Mouse (Mus musculus) intestine, embryonic 14.5 days (tissue): ENCODE results near the gene Cd3e. TPM values are rescaled to one million over a fixed set of nuclear protein-coding genes. Genes with fewer than 3 reads are reported as not detected.

ENCODE experiments used
- ATAC-seq: fragments of 200-750 bp; cut with Nextera tagmentation; replicated peaks from 2 replicates; pipeline ENCODE4 v1.8.0; 2017; ENCODE audit warnings: low read depth, moderate number of reproducible peaks, moderate TSS enrichment, moderate library complexity; ENCODE audit not compliant: low FRiP score, low TSS enrichment
- DNase-seq: peaks from one replicate; pipeline ENCODE4 v3.0.0-alpha.2; 2018; ENCODE audit warnings: low spot score
- H3K27ac ChIP-seq: fragments of 300-500 bp; sonication (generic); 2 replicates; pipeline ENCODE4 v1.5.1; 2014; ENCODE audit warnings: low read depth, mild to moderate bottlenecking, control low read depth
- H3K27me3 ChIP-seq: fragments of 300-500 bp; sonication (generic); replicated peaks from 2 replicates; pipeline ENCODE4 v1.6.1; 2014; ENCODE audit warnings: low read length, control low read depth; ENCODE audit not compliant: control insufficient read depth, insufficient read depth
- H3K36me3 ChIP-seq: fragments of 300-500 bp; sonication (generic); 2 replicates; pipeline ENCODE4 v1.6.1; 2014; ENCODE audit warnings: low read length, control low read depth; ENCODE audit not compliant: control insufficient read depth, insufficient read depth
- H3K4me1 ChIP-seq: fragments of 300-500 bp; sonication (generic); replicated peaks from 2 replicates; pipeline ENCODE4 v1.6.1; 2014; ENCODE audit warnings: low read length, control low read depth, mixed read lengths; ENCODE audit not compliant: control insufficient read depth, insufficient read depth
- H3K4me2 ChIP-seq: fragments of 300-500 bp; sonication (generic); 2 replicates; pipeline ENCODE4 v1.6.1; 2014; ENCODE audit warnings: low read length
- H3K4me3 ChIP-seq: fragments of 300-500 bp; sonication (generic); 2 replicates; pipeline ENCODE4 v1.5.1; 2014; ENCODE audit warnings: low read depth, low read length, control low read depth, mixed read lengths
- H3K9ac ChIP-seq: fragments of 300-500 bp; sonication (generic); 2 replicates; pipeline ENCODE4 v1.6.1; 2014; ENCODE audit warnings: mild to moderate bottlenecking, low read length
- H3K9me3 ChIP-seq: fragments of 300-500 bp; sonication (generic); 2 replicates; pipeline ENCODE4 v1.6.1; 2016; ENCODE audit warnings: low read length, control low read depth; ENCODE audit not compliant: control insufficient read depth
- WGBS: fragments of 180-500 bp; shearing (Covaris S2); extraction: QIAGEN DNeasy Blood & Tissue Kit; methylation state at CpG from one replicate; pipeline ENCODE4 v1.1.7; 2014; 5-methylcytosine and 5-hydroxymethylcytosine counted together
- polyA plus RNA-seq: library from polyadenylated mRNA; unstranded; fragments of >200 nt; fragmentation: Nextera tagmentation; extraction: Ambion mirVana; gene quantifications from 2 replicates; pipeline ENCODE4 v1.2.1, GENCODE M21; 2014

Cd3e gene
- polyA plus RNA-seq, 1 experiment from 2014 or later, result 0.49 TPM

DNA sequence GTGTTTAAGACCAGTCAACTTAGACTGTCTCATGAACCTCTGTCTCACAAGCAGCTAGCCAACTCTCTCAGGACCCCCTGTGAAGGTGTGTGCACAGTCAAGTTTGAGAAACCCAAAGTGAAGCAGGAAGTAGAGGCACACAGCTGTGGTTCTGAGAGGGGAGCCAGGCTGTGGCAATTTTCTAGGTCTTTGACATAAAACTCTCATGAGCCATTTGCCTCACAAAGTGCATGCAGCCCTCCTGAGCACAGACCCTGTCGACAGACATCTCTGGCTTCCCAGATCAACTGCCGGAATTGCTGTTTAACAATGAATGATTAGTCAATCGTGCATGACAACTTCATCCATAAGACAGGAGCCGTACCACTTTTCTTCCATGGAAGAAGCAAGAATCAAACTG is 1.1 kb downstream of the Cd3e start:
- H3K36me3 ChIP-seq, result no peaks in the 10 kb centered on the region
- 81% methylated on average over 4 of the region's 4 CpGs for WGBS
- H3K27ac ChIP-seq, result no peak overlapping the region
- ATAC-seq (no peak), DNase-seq (no peak)
- H3K4me1 ChIP-seq, result no peaks in the 10 kb centered on the region
- H3K27me3 ChIP-seq, result no peaks in the 10 kb centered on the region
- H3K9me3 ChIP-seq, result no peaks in the 10 kb centered on the region
- H3K4me2 ChIP-seq, result no peak overlapping the region
- H3K4me3 ChIP-seq, result no peak overlapping the region
- no peak overlapping the region for H3K9ac ChIP-seq

DNA sequence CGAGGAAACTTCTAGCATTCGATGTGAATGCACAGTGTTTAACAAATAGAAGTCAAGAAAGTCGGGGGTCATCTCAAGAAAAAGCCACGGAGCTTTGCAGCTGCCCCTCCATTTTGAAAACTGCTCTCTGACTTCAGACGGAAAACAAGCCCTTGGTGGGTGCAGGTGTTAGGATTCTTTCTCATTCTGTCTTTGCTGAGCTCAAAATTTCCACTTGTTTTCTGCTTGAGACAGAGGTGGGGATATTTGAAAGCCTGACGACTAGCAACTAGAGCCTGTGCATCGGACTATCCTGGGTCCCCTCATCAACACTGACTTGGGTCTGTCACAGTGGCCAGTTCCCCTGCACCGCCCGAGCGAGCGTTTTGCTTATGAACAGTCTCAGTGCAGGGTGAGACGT is 2.0 kb downstream of the Cd3e start:
- no peak overlapping the region for H3K9ac ChIP-seq
- DNase-seq (no peak), ATAC-seq (no peak)
- no peaks in the 10 kb centered on the region for H3K4me1 ChIP-seq
- H3K27me3 ChIP-seq, result no peaks in the 10 kb centered on the region
- no peaks in the 10 kb centered on the region for H3K36me3 ChIP-seq
- H3K9me3 ChIP-seq, result no peaks in the 10 kb centered on the region
- no peak overlapping the region for H3K4me3 ChIP-seq
- H3K4me2 ChIP-seq, result no peak overlapping the region
- no peak overlapping the region for H3K27ac ChIP-seq
- WGBS, result 77% methylated on average over 12 of the region's 12 CpGs

DNA sequence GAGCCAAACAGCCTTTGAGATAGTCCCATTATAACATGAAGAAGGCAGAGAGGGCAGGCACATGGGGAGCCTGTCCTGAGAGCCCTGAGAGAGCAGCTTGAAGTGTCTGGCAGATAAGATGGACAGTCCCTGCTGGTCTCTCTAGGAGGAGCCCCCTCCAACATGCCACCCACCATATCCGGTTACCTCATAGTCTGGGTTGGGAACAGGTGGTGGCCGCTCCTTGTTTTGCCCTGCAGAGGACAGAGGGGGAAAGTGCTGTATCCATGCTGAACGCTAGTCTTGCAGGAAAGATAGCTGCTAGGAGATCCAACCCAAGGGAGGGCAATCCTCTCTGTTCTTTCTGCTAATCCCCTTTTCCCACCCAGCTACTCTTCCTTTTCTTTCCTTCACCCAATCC is 9.2 kb downstream of the Cd3e start:
- H3K4me3 ChIP-seq, result no peak overlapping the region
- H3K9me3 ChIP-seq, result no peaks in the 10 kb centered on the region
- no peak overlapping the region for H3K4me2 ChIP-seq
- DNase-seq, result no peak
- H3K4me1 ChIP-seq, result no peaks in the 10 kb centered on the region
- no peak overlapping the region for H3K9ac ChIP-seq
- no peak for ATAC-seq
- 67% methylated on average over 3 of the region's 3 CpGs for WGBS
- 0 out of 2 replicates have a peak, but pooled peaks cover 4% of the 10 kb centered on the region for H3K27me3 ChIP-seq
- no peak overlapping the region for H3K27ac ChIP-seq
- no peaks in the 10 kb centered on the region for H3K36me3 ChIP-seq

DNA sequence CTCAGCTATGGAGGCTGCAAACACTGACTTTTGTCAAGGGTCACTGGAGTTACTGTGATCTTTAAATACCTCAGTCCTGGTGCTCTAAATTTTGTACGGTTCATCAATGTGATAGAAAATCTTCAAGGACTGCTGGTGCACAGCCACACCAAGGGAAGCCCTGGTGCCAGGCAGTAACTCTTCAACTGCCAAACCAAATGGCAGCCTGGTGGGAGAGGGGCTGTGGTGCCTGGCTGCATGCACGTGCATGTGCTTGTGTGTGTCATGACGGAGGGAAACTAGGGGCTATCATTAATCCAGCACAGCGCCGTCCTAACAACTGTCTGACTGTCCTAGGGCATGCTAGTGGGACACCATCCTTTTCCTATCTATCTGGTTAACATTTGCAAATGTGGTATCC is 9.7 kb downstream of the Cd3e start:
- H3K4me3 ChIP-seq, result no peak overlapping the region
- H3K9me3 ChIP-seq, result no peaks in the 10 kb centered on the region
- no peak overlapping the region for H3K9ac ChIP-seq
- H3K27me3 ChIP-seq, result 0 out of 2 replicates have a peak, but pooled peaks cover 4% of the 10 kb centered on the region
- no peak overlapping the region for H3K4me2 ChIP-seq
- 82% methylated on average over 5 of the region's 5 CpGs for WGBS
- ATAC-seq, result no peak
- no peak overlapping the region for H3K27ac ChIP-seq
- no peak for DNase-seq
- H3K36me3 ChIP-seq, result no peaks in the 10 kb centered on the region
- no peaks in the 10 kb centered on the region for H3K4me1 ChIP-seq

DNA sequence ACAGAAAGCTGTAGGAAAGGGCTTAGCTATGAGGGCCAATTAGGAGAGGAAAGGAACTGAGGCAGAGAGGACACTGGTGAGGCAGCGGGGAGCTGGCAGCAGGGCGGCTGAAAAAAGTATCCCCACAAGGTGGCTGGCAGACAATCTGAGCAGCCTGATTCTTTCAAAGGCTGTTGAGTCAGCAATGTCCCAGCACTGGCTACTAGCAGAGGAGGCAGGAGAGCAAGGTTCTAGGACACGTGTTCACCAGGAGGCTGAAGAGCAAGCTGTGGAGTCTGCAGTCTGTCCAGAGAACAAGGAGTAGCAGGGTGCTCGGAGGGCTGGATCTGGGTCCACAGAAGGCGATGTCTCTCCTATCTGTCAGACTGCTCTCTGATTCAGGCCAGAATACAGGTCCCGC is 10.3 kb downstream of the Cd3e start:
- H3K4me1 ChIP-seq, result no peaks in the 10 kb centered on the region
- no peak overlapping the region for H3K27ac ChIP-seq
- H3K27me3 ChIP-seq, result 0 out of 2 replicates have a peak, but pooled peaks cover 4% of the 10 kb centered on the region
- no peak overlapping the region for H3K4me3 ChIP-seq
- no peaks in the 10 kb centered on the region for H3K9me3 ChIP-seq
- ATAC-seq (no peak), DNase-seq (no peak)
- H3K4me2 ChIP-seq, result no peak overlapping the region
- no peaks in the 10 kb centered on the region for H3K36me3 ChIP-seq
- WGBS, result 61% methylated on average over 6 of the region's 6 CpGs
- no peak overlapping the region for H3K9ac ChIP-seq

DNA sequence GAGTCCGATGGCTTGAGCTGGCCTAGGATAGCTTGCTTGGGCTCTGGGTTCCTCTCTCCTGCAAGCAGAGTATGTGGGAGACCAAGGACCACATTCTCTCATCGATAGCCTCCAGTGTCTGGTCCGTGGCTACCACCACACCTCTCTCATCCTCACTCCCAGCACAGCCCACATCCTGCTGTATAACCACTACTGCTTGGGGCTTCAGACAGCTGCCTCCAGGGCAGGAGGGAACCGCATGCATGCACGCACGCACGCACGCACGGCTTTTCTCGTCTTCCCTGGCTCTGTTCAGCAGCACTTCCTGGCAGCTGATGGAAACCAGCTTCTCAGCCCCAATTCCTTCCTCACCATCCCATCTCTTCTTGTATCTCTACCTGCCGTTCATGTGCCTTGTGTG is 11.3 kb downstream of the Cd3e start:
- no peak overlapping the region for H3K4me3 ChIP-seq
- H3K9me3 ChIP-seq, result no peaks in the 10 kb centered on the region
- 0 out of 2 replicates have a peak, but pooled peaks cover 4% of the 10 kb centered on the region for H3K27me3 ChIP-seq
- no peak overlapping the region for H3K27ac ChIP-seq
- ATAC-seq (no peak), DNase-seq (no peak)
- no peaks in the 10 kb centered on the region for H3K4me1 ChIP-seq
- H3K9ac ChIP-seq, result no peak overlapping the region
- H3K36me3 ChIP-seq, result no peaks in the 10 kb centered on the region
- 65% methylated on average over 11 of the region's 11 CpGs for WGBS
- H3K4me2 ChIP-seq, result no peak overlapping the region

DNA sequence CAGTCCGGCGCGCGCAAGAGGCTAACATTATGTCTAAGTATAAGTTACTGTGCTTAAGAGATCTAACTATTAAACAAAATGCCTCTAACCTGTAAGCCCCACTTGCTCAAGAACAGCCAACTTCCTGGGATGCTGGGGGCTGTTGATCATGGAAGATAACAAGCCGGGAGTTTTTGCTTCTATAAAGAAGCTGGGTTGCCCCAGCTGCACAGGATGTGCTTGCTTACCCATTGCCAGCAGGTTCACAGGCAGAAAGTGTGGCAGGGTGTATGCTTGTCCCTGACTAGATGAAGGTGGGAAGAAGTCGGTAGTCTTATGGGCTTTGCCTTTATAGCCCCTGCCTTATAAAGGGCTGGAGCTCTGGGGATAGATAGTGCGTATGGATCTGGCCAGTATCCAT is 12.8 kb downstream of the Cd3e start:
- Histone ChIP-seq H3K36me3 (no peaks in the 10 kb centered on the region), H3K27me3 (0 out of 2 replicates have a peak, but pooled peaks cover 1% of the 10 kb centered on the region), H3K4me2 (no peak overlapping the region), H3K4me3 (no peak overlapping the region), H3K9ac (no peak overlapping the region), H3K9me3 (no peaks in the 10 kb centered on the region), H3K4me1 (no peaks in the 10 kb centered on the region), H3K27ac (no peak overlapping the region)
- no peak for DNase-seq
- no peak for ATAC-seq
- 92% methylated on average over 7 of the region's 7 CpGs for WGBS

DNA sequence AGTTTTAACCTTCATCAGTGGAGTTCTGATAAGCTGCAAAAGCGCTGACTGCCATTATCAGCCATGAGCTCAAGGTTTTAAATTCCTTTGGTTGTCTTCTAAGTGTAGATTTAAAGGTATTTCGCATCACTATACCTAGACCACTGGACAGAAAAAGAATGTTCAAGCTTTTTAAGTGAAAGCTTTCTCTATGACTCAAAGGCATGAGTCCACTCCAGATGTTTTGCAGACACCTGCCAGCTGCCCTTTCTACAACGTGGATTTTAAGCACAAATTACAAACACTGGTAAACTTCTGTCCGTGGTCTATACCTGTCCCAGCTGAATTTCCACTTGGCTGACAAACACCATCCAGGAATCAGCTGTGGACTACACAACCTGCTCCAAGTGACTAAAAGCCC is 14.5 kb downstream of the Cd3e start:
- no peak overlapping the region for H3K4me3 ChIP-seq
- no peaks in the 10 kb centered on the region for H3K27me3 ChIP-seq
- H3K36me3 ChIP-seq, result no peaks in the 10 kb centered on the region
- no peaks in the 10 kb centered on the region for H3K4me1 ChIP-seq
- H3K4me2 ChIP-seq, result no peak overlapping the region
- H3K9me3 ChIP-seq, result no peaks in the 10 kb centered on the region
- no peak overlapping the region for H3K27ac ChIP-seq
- DNase-seq (no peak), ATAC-seq (no peak)
- H3K9ac ChIP-seq, result no peak overlapping the region
- 64% methylated on average over 4 of the region's 4 CpGs for WGBS

DNA sequence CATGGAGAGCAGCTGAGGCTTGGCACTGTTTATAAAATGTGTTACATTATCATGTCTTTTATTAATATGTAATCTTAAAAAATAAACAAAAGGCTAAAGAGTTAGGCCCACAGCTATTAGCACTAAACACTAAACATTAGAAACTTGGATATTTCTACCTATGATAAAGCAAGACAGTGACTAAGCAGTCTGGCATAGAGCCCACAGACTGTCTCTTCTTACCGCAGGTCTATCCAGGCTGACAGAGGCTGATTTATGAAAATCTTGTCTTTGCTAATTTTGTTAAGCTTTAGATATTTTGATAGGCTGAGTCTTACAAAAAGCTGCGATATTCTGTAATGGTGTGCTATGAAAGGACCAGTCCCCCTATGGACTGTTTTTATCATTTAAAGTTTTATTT is 16.2 kb downstream of the Cd3e start:
- ATAC-seq, result no peak
- Histone ChIP-seq H3K9me3 (no peaks in the 10 kb centered on the region), H3K4me1 (no peaks in the 10 kb centered on the region), H3K9ac (no peak overlapping the region), H3K27ac (no peak overlapping the region), H3K36me3 (no peaks in the 10 kb centered on the region), H3K27me3 (no peaks in the 10 kb centered on the region), H3K4me2 (no peak overlapping the region), H3K4me3 (no peak overlapping the region)
- DNase-seq, result no peak
- 77% methylated on average over 2 of the region's 2 CpGs for WGBS
